Mouse (Mus musculus) CH12.LX (cell line): Measurements from ENCODE around the gene Pik3cb. TPM values are rescaled to one million over a fixed set of nuclear protein-coding genes. Genes with fewer than 3 reads are reported as not detected.

ENCODE experiments used
- DNase-seq: peaks from one replicate; pipeline ENCODE4 v3.0.0-alpha.2; 2013; ENCODE audit errors: extremely low read depth
- H3K27ac ChIP-seq: 2 replicates; pipeline ENCODE4 v1.5.1; 2012; ENCODE audit warnings: low read depth, mild to moderate bottlenecking, control low read depth, moderate library complexity; ENCODE audit not compliant: insufficient read depth
- H3K27me3 ChIP-seq: replicated peaks from 2 replicates; pipeline ENCODE3; 2012; ENCODE audit warnings: inconsistent platforms
- H3K36me3 ChIP-seq, 2 experiments: replicated peaks in 1 of 2; 2 replicates each; pipeline versions ENCODE3 to v1.6.1; 2012; ENCODE audit warnings: inconsistent platforms in 1 of 2, low read length in 1 of 2, mild to moderate bottlenecking in 1 of 2, mixed read lengths in 1 of 2, moderate library complexity in 1 of 2; ENCODE audit not compliant: control insufficient read depth in 1 of 2, insufficient read depth in 1 of 2
- H3K4me1 ChIP-seq, 2 experiments: 2 replicates each; pipeline ENCODE4 v1.6.1; 2012; ENCODE audit warnings: inconsistent platforms in 1 of 2, moderate library complexity in 1 of 2; ENCODE audit not compliant: insufficient read depth in 2 of 2, control insufficient read depth in 1 of 2
- H3K4me2 ChIP-seq: 2 replicates; pipeline ENCODE4 v1.6.1; 2012; ENCODE audit warnings: low read depth, mild to moderate bottlenecking, control low read depth; ENCODE audit not compliant: poor library complexity, insufficient read depth, severe bottlenecking
- H3K4me3 ChIP-seq, 3 experiments: fragments of 150-350 bp in 1 of 3; sonication (generic) in 1 of 3; replicated peaks in 1 of 3; 2 replicates each; pipeline versions ENCODE3 to v1.5.1; 2011 to 2012; ENCODE audit warnings: low read depth in 2 of 3, low read length in 2 of 3, mild to moderate bottlenecking in 2 of 3, moderate library complexity in 2 of 3, control low read depth in 1 of 3, improper control_type of control experiment in 1 of 3, inconsistent platforms in 1 of 3, mixed read lengths in 1 of 3; ENCODE audit not compliant: poor library complexity in 1 of 3
- H3K79me2 ChIP-seq: replicated peaks from 2 replicates; pipeline ENCODE4 v1.6.1; 2012; ENCODE audit warnings: mild to moderate bottlenecking, moderate library complexity; ENCODE audit not compliant: control insufficient read depth, poor library complexity, insufficient read depth, severe bottlenecking; ENCODE audit errors: extremely low read depth
- H3K9ac ChIP-seq: 2 replicates; pipeline ENCODE4 v1.6.1; 2012; ENCODE audit warnings: low read depth, mild to moderate bottlenecking, control low read depth, moderate library complexity; ENCODE audit not compliant: insufficient read depth
- H3K9me3 ChIP-seq: replicated peaks from 2 replicates; pipeline ENCODE3; 2012; ENCODE audit warnings: low read length, inconsistent platforms, mixed read lengths
- EP300 ChIP-seq: IDR thresholded peaks from 2 replicates; pipeline ENCODE4 v1.6.1; 2011; ENCODE audit warnings: low read length, improper control_type of control experiment
- ETS1 ChIP-seq: conservative IDR thresholded peaks from 2 replicates; pipeline ENCODE4 v1.6.1; 2012; ENCODE audit warnings: low read depth, mild to moderate bottlenecking, inconsistent platforms, low read length, improper control_type of control experiment, moderate library complexity
- HCFC1 ChIP-seq: IDR thresholded peaks from 2 replicates; pipeline ENCODE4 v1.6.1; 2012; ENCODE audit warnings: low read depth, mild to moderate bottlenecking, inconsistent platforms, low read length, improper control_type of control experiment
- JUN ChIP-seq: IDR thresholded peaks from 2 replicates; pipeline ENCODE4 v1.6.1; 2011; ENCODE audit warnings: low read depth, mild to moderate bottlenecking, low read length, improper control_type of control experiment, moderate library complexity; ENCODE audit not compliant: insufficient read depth
- MAFK ChIP-seq: IDR thresholded peaks from 2 replicates; pipeline ENCODE4 v1.6.1; 2011; ENCODE audit warnings: low read length, improper control_type of control experiment; ENCODE audit not compliant: insufficient replicate concordance
- MAX ChIP-seq: IDR thresholded peaks from 2 replicates; pipeline ENCODE4 v1.6.1; 2011; ENCODE audit warnings: low read length, improper control_type of control experiment
- MEF2A ChIP-seq: IDR thresholded peaks from 2 replicates; pipeline ENCODE4 v1.6.1; 2014; ENCODE audit warnings: low read depth, mild to moderate bottlenecking, inconsistent platforms, low read length, improper control_type of control experiment, borderline replicate concordance
- NELFE ChIP-seq: IDR thresholded peaks from 2 replicates; pipeline ENCODE4 v1.6.1; 2011; ENCODE audit warnings: low read depth, low read length, improper control_type of control experiment
- NRF1 ChIP-seq: IDR thresholded peaks from 2 replicates; pipeline ENCODE4 v1.6.1; 2014; ENCODE audit warnings: low read depth, mild to moderate bottlenecking, inconsistent platforms, low read length, improper control_type of control experiment, moderate library complexity
- RAD21 ChIP-seq: IDR thresholded peaks from 2 replicates; pipeline ENCODE4 v1.6.1; 2011; ENCODE audit warnings: low read depth, mild to moderate bottlenecking, low read length, improper control_type of control experiment, moderate library complexity
- SMC3 ChIP-seq: IDR thresholded peaks from 2 replicates; pipeline ENCODE4 v1.6.1; 2011; ENCODE audit warnings: low read depth, low read length, improper control_type of control experiment
- TCF12 ChIP-seq: IDR thresholded peaks from 2 replicates; pipeline ENCODE4 v1.6.1; 2014; ENCODE audit warnings: low read depth, mild to moderate bottlenecking, inconsistent platforms, low read length, improper control_type of control experiment
- UBTF ChIP-seq: IDR thresholded peaks from 2 replicates; pipeline ENCODE4 v1.6.1; 2012; ENCODE audit warnings: low read depth, mild to moderate bottlenecking, inconsistent platforms, low read length, improper control_type of control experiment, moderate library complexity
- USF1 ChIP-seq: IDR thresholded peaks from 2 replicates; pipeline ENCODE4 v1.6.1; 2014; ENCODE audit warnings: low read depth, mild to moderate bottlenecking, inconsistent platforms, low read length, improper control_type of control experiment
- dilution Hi-C: fragments of 300-500 bp; cut with MboI; formaldehyde crosslinking; loops from 2 replicates; pipeline ENCODE4 v1.14.3; 2020; ENCODE audit warnings: low sequenced_read_pairs; ENCODE audit not compliant: extremely low pct_unique_long_range_greater_than_20kb, extremely low pct_ligation_motif_present
- in situ Hi-C: fragments of 300-500 bp; cut with MboI; formaldehyde crosslinking; loops from 3 replicates; pipeline ENCODE4 v1.14.3; 2019; ENCODE audit warnings: low sequenced_read_pairs, low pct_ligation_motif_present, low pct_unique_long_range_greater_than_20kb, mixed read lengths
- polyA plus RNA-seq: library from polyadenylated mRNA; unstranded; fragments of >175 nt; gene quantifications from 2 replicates; pipeline ENCODE4 v1.2.1, GENCODE M21; 2012; ENCODE audit warnings: low read depth; ENCODE audit not compliant: insufficient read length
- total RNA-seq, 2 experiments: library from RNA; depleted of rRNA; stranded (reverse); fragments of 300-350 nt in 1 of 2; fragments of >200 nt in 1 of 2; gene quantifications; 2 replicates each; pipeline ENCODE4 v1.2.3; 2012 to 2014

Gene Pik3cb
- total and polyA plus RNA-seq, 3 experiments: 1.0 to 3.2 (median 1.0) TPM

- H3K4me1 ChIP-seq: peaks cover 13 to 36% of the 10 kb centered on the region in 2 experiments
These were observed 23.2 kb upstream of the Pik3cb start for GRCm38 (mm10) chr9:99163420-99164147.

GRCm38 (mm10) chr9:99162839-99163238 is 22.4 kb upstream of the Pik3cb start:
- in situ Hi-C loops (no loop called here), dilution Hi-C loops (no loop called here)
- Histone ChIP-seq H3K9me3 (no peaks in the 10 kb centered on the region), H3K4me3 (no peak overlapping the region), H3K36me3 (no peaks in the 10 kb centered on the region), H3K27me3 (no peaks in the 10 kb centered on the region), H3K9ac (no peak overlapping the region), H3K27ac (no peak overlapping the region), H3K4me1 (peaks cover 13 to 36% of the 10 kb centered on the region in 2 experiments), H3K4me2 (no peak overlapping the region), H3K79me2 (no peaks in the 10 kb centered on the region)
- no peak for TF ChIP-seq HCFC1
- TF ChIP-seq RAD21: no peak
- no peak for TF ChIP-seq MEF2A
- TF ChIP-seq TCF12: no peak
- no peak for TF ChIP-seq USF1
- no peak for TF ChIP-seq ETS1
- no peak for TF ChIP-seq SMC3
- no peak for TF ChIP-seq JUN
- TF ChIP-seq MAFK: no peak
- no peak for TF ChIP-seq NELFE
- no peak for TF ChIP-seq MAX
- DNase-seq: no peak

More at GRCm38 (mm10) chr9:99163420-99164147, 23.2 kb upstream of the Pik3cb start:
- Histone ChIP-seq H3K4me3 (no peak overlapping the region), H3K9ac (no peak overlapping the region), H3K4me2 (no peak overlapping the region)
- dilution Hi-C loops: no loop called here
- TF ChIP-seq EP300: no peak; the same call in 1 of the 2 replicates
- no peak for TF ChIP-seq UBTF
- no peak for TF ChIP-seq NRF1
- TF ChIP-seq, all 38 proteins: peak for 0
- DNase-seq: no peak
- no peaks in the 10 kb centered on the region for H3K79me2 ChIP-seq
- no peaks in the 10 kb centered on the region for H3K36me3 ChIP-seq
- no peaks in the 10 kb centered on the region for H3K9me3 ChIP-seq
- H3K27me3 ChIP-seq: no peaks in the 10 kb centered on the region
- H3K27ac ChIP-seq: no peak overlapping the region
- in situ Hi-C loops: no loop called here
